Mouse (Mus musculus): ENCODE measurements around the gene Camkmt. TPM values are rescaled to one million over a fixed set of nuclear protein-coding genes. Genes with fewer than 3 reads are reported as not detected.

Camkmt gene
- polyA plus RNA-seq, 1 experiment, result 5.9 TPM

- Histone ChIP-seq H3K27ac (ENCODE audit: insufficient read depth, low read depth, low read length) (no peak overlapping the region), H3K27me3 (ENCODE audit: control insufficient read depth, insufficient read depth, low read length) (no peaks in the 10 kb centered on the region), H3K36me3 (ENCODE audit: control insufficient read depth, insufficient read depth, low read length) (no peaks in the 10 kb centered on the region), H3K4me3 (ENCODE audit: low read depth, low read length) (no peak overlapping the region), H3K4me1 (ENCODE audit: control insufficient read depth, insufficient read depth, insufficient read length, low read length) (no peaks in the 10 kb centered on the region)
- WGBS, result 82% methylated on average over 7 of the region's 7 CpGs
- no peak for TF ChIP-seq POLR2A (IDR thresholded peaks at IDR 0.05; ENCODE audit: low read depth, low read length)
- no peak for TF ChIP-seq CTCF (IDR thresholded peaks at IDR 0.05; ENCODE audit: extremely low read depth, insufficient read length, insufficient replicate concordance, low read depth, low read length)
Observed at GRCm38 (mm10) chr17:85242109-85242508, 151.8 kb downstream of the Camkmt start.

DNA sequence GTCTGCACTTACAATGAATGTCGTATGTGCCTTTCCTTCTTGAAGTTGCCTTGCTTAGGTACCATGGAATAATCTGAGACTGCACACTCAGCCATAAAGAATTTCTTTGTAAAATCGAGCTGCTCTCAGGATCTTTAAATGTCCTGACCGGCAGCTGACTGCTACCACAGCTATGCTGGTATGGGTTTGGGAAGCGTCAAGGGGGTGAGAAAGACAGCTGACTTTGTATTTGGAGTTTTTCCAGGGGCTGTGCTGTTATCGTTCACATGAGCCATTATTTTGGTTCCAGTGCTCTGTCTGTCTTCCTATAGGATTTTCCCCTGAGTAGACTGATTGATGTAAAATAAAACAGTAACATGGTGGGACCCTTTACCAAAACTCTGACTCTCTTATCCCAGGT is 158.6 kb downstream of the Camkmt start:
- 72% methylated on average over 5 of the region's 5 CpGs for WGBS
- H3K4me1 ChIP-seq (ENCODE audit: control insufficient read depth, insufficient read depth, insufficient read length, low read length), result no peaks in the 10 kb centered on the region
- no peak overlapping the region for H3K27ac ChIP-seq (ENCODE audit: insufficient read depth, low read depth, low read length)
- no peak overlapping the region for H3K4me3 ChIP-seq (ENCODE audit: low read depth, low read length)
- TF ChIP-seq POLR2A (IDR thresholded peaks at IDR 0.05; ENCODE audit: low read depth, low read length), result no peak
- no peak for TF ChIP-seq CTCF (IDR thresholded peaks at IDR 0.05; ENCODE audit: extremely low read depth, insufficient read length, insufficient replicate concordance, low read depth, low read length)
- H3K27me3 ChIP-seq (ENCODE audit: control insufficient read depth, insufficient read depth, low read length), result no peaks in the 10 kb centered on the region
- no peaks in the 10 kb centered on the region for H3K36me3 ChIP-seq (ENCODE audit: control insufficient read depth, insufficient read depth, low read length)

GRCm38 (mm10) chr17:85249744-85250143 is 159.4 kb downstream of the Camkmt start:
- 73% methylated on average over 7 of the region's 7 CpGs for WGBS
- Histone ChIP-seq H3K27ac (ENCODE audit: insufficient read depth, low read depth, low read length) (no peak overlapping the region), H3K36me3 (ENCODE audit: control insufficient read depth, insufficient read depth, low read length) (no peaks in the 10 kb centered on the region), H3K27me3 (ENCODE audit: control insufficient read depth, insufficient read depth, low read length) (no peaks in the 10 kb centered on the region), H3K4me1 (ENCODE audit: control insufficient read depth, insufficient read depth, insufficient read length, low read length) (no peaks in the 10 kb centered on the region), H3K4me3 (ENCODE audit: low read depth, low read length) (no peak overlapping the region)
- no peak for TF ChIP-seq CTCF (IDR thresholded peaks at IDR 0.05; ENCODE audit: extremely low read depth, insufficient read length, insufficient replicate concordance, low read depth, low read length)
- TF ChIP-seq POLR2A (IDR thresholded peaks at IDR 0.05; ENCODE audit: low read depth, low read length), result no peak

- H3K27me3 ChIP-seq (ENCODE audit: control insufficient read depth, insufficient read depth, low read length), result no peaks in the 10 kb centered on the region
- WGBS, result 38% methylated on average over 9 of the region's 9 CpGs
- TF ChIP-seq POLR2A (IDR thresholded peaks at IDR 0.05; ENCODE audit: low read depth, low read length) (no peak), CTCF (IDR thresholded peaks at IDR 0.05; ENCODE audit: extremely low read depth, insufficient read length, insufficient replicate concordance, low read depth, low read length) (no peak)
- H3K36me3 ChIP-seq (ENCODE audit: control insufficient read depth, insufficient read depth, low read length), result no peaks in the 10 kb centered on the region
- H3K4me1 ChIP-seq (ENCODE audit: control insufficient read depth, insufficient read depth, insufficient read length, low read length), result no peaks in the 10 kb centered on the region
- no peak overlapping the region for H3K4me3 ChIP-seq (ENCODE audit: low read depth, low read length)
- H3K27ac ChIP-seq (ENCODE audit: insufficient read depth, low read depth, low read length), result no peak overlapping the region
Observed at GRCm38 (mm10) chr17:85256930-85257329, 166.6 kb downstream of the Camkmt start.

GRCm38 (mm10) chr17:85257348-85257747 is 167.0 kb downstream of the Camkmt start:
- H3K36me3 ChIP-seq (ENCODE audit: control insufficient read depth, insufficient read depth, low read length), result no peaks in the 10 kb centered on the region
- H3K4me1 ChIP-seq (ENCODE audit: control insufficient read depth, insufficient read depth, insufficient read length, low read length), result no peaks in the 10 kb centered on the region
- H3K4me3 ChIP-seq (ENCODE audit: low read depth, low read length), result no peak overlapping the region
- TF ChIP-seq POLR2A (IDR thresholded peaks at IDR 0.05; ENCODE audit: low read depth, low read length) (no peak), CTCF (IDR thresholded peaks at IDR 0.05; ENCODE audit: extremely low read depth, insufficient read length, insufficient replicate concordance, low read depth, low read length) (no peak)
- WGBS, result 70% methylated on average over 11 of the region's 11 CpGs
- no peaks in the 10 kb centered on the region for H3K27me3 ChIP-seq (ENCODE audit: control insufficient read depth, insufficient read depth, low read length)
- no peak overlapping the region for H3K27ac ChIP-seq (ENCODE audit: insufficient read depth, low read depth, low read length)

DNA sequence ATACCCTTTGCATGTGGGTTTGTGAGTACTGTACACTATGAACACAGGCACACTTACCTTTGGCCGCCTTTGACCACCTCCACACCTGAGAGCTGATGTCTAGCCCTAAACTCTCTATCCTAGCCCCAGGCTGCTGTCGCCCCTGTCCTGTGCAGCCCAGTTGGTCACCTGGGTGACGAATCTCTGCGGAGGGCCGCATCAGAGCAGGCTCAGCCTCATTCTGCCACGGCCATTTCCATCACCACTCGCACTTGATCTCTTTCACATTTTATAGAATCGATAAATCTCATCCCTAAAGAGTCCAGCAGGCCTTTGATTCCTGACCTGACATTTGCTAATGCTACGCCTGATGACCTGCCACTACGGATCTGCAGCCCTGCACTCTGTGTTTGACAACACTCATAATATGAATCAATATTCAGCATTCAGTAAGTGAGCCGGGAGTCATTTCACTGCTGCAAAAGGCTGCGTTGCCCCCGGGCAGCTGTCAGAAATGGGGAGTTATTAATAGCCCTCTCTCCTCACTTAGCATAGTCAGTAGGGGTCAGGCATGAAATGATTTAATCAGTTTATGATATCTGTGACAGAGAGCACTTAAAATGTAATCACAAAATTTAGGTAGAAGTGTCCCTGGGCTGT is 168.5 kb downstream of the Camkmt start:
- H3K4me3 ChIP-seq (ENCODE audit: low read depth, low read length), result no peak overlapping the region
- H3K36me3 ChIP-seq (ENCODE audit: control insufficient read depth, insufficient read depth, low read length), result no peaks in the 10 kb centered on the region
- TF ChIP-seq CTCF (IDR thresholded peaks at IDR 0.05; ENCODE audit: extremely low read depth, insufficient read length, insufficient replicate concordance, low read depth, low read length) (no peak), POLR2A (IDR thresholded peaks at IDR 0.05; ENCODE audit: low read depth, low read length) (no peak)
- H3K27me3 ChIP-seq (ENCODE audit: control insufficient read depth, insufficient read depth, low read length), result no peaks in the 10 kb centered on the region
- no peaks in the 10 kb centered on the region for H3K4me1 ChIP-seq (ENCODE audit: control insufficient read depth, insufficient read depth, insufficient read length, low read length)
- WGBS, result 70% methylated on average over 13 of the region's 13 CpGs
- H3K27ac ChIP-seq (ENCODE audit: insufficient read depth, low read depth, low read length), result no peak overlapping the region

- Histone ChIP-seq H3K36me3 (ENCODE audit: control insufficient read depth, insufficient read depth, low read length) (no peaks in the 10 kb centered on the region), H3K4me3 (ENCODE audit: low read depth, low read length) (no peak overlapping the region), H3K4me1 (ENCODE audit: control insufficient read depth, insufficient read depth, insufficient read length, low read length) (no peaks in the 10 kb centered on the region), H3K27ac (ENCODE audit: insufficient read depth, low read depth, low read length) (no peak overlapping the region), H3K27me3 (ENCODE audit: control insufficient read depth, insufficient read depth, low read length) (no peaks in the 10 kb centered on the region)
- TF ChIP-seq CTCF (IDR thresholded peaks at IDR 0.05; ENCODE audit: extremely low read depth, insufficient read length, insufficient replicate concordance, low read depth, low read length), result no peak
- TF ChIP-seq POLR2A (IDR thresholded peaks at IDR 0.05; ENCODE audit: low read depth, low read length), result no peak
- 88% methylated on average over 12 of the region's 12 CpGs for WGBS
Observed at GRCm38 (mm10) chr17:85266831-85267422, 176.6 kb downstream of the Camkmt start.

All from small intestine, adult 2 months (tissue).